Mouse (Mus musculus) layer of hippocampus, postnatal 36 days (tissue): ENCODE results near the gene Hnrnpa2b1. TPM values are rescaled to one million over a fixed set of nuclear protein-coding genes. Genes with fewer than 3 reads are reported as not detected.

Source experiments
- total RNA-seq, 2 experiments: library from RNA; stranded (reverse); gene quantifications; 2 replicates each; pipeline ENCODE4 v1.2.3; 2021

Gene Hnrnpa2b1
- total RNA-seq, 2 experiments from 2014 or later = 518 to 547 TPM

Other genes with a start within 250 kb of the Hnrnpa2b1 start
- 1 to 10 TPM; 2.0 TPM for gene Nfe2l3, start 37.2 kb downstream of the Hnrnpa2b1 start, total RNA-seq
- 100 to 1,000 TPM; 139 to 148 TPM for gene Cbx3, start 466 bp upstream of the Hnrnpa2b1 start, total RNA-seq
- 100 to 1,000 TPM; 104 to 106 TPM for gene Snx10, start 54.0 kb upstream of the Hnrnpa2b1 start, total RNA-seq